Mouse (Mus musculus) midbrain, embryonic 10.5 days (tissue): ENCODE measurements around the gene Macrod2. TPM values are rescaled to one million over a fixed set of nuclear protein-coding genes. Genes with fewer than 3 reads are reported as not detected.

Experiments
- DNase-seq: peaks from one replicate; pipeline ENCODE4 v3.0.0-alpha.2; 2017; ENCODE audit warnings: low spot score
- H3K27ac ChIP-seq: fragments of 300-500 bp; sonication (generic); replicated peaks from 2 replicates; pipeline ENCODE4 v1.5.1; 2016; ENCODE audit warnings: mild to moderate bottlenecking
- H3K27me3 ChIP-seq: fragments of 300-500 bp; sonication (generic); 2 replicates; pipeline ENCODE4 v1.6.1; 2016; ENCODE audit warnings: low read depth, mild to moderate bottlenecking; ENCODE audit not compliant: poor library complexity, severe bottlenecking
- H3K36me3 ChIP-seq: fragments of 300-500 bp; sonication (generic); 2 replicates; pipeline ENCODE4 v1.6.1; 2016; ENCODE audit warnings: mild to moderate bottlenecking, moderate library complexity
- H3K4me1 ChIP-seq: fragments of 300-500 bp; sonication (generic); 2 replicates; pipeline ENCODE4 v1.6.1; 2016
- H3K4me3 ChIP-seq: fragments of 300-500 bp; sonication (generic); 2 replicates; pipeline ENCODE4 v1.5.1; 2016; ENCODE audit warnings: mild to moderate bottlenecking, moderate library complexity
- H3K9me3 ChIP-seq: fragments of 300-500 bp; sonication (generic); replicated peaks from 2 replicates; pipeline ENCODE4 v1.6.1; 2016; ENCODE audit warnings: mild to moderate bottlenecking
- WGBS: fragments of 180-500 bp; shearing (Covaris S2); methylation state at CpG from one replicate; pipeline ENCODE4 v1.1.7; 2016; 5-methylcytosine and 5-hydroxymethylcytosine counted together
- polyA plus RNA-seq: library from polyadenylated mRNA; unstranded; fragments of >200 nt; fragmentation: Nextera tagmentation; extraction: Ambion mirVana; gene quantifications from 2 replicates; pipeline ENCODE4 v1.2.1, GENCODE M21; 2016

Macrod2 gene
- polyA plus RNA-seq, 1 experiment from 2014 or later = 39.4 TPM

GRCm38 (mm10) chr2:141200481-141200880 is 805.4 kb downstream of the Macrod2 start:
- Histone ChIP-seq H3K9me3 (no peaks in the 10 kb centered on the region), H3K4me1 (peaks cover 24% of the 10 kb centered on the region), H3K4me3 (no peak overlapping the region), H3K27me3 (no peaks in the 10 kb centered on the region), H3K36me3 (no peaks in the 10 kb centered on the region), H3K27ac (peak overlapping the region; percentile 73; the same call in 1 of the 2 replicates)
- 81% methylated on average over 4 of the region's 4 CpGs for WGBS
- DNase-seq = no peak

DNA sequence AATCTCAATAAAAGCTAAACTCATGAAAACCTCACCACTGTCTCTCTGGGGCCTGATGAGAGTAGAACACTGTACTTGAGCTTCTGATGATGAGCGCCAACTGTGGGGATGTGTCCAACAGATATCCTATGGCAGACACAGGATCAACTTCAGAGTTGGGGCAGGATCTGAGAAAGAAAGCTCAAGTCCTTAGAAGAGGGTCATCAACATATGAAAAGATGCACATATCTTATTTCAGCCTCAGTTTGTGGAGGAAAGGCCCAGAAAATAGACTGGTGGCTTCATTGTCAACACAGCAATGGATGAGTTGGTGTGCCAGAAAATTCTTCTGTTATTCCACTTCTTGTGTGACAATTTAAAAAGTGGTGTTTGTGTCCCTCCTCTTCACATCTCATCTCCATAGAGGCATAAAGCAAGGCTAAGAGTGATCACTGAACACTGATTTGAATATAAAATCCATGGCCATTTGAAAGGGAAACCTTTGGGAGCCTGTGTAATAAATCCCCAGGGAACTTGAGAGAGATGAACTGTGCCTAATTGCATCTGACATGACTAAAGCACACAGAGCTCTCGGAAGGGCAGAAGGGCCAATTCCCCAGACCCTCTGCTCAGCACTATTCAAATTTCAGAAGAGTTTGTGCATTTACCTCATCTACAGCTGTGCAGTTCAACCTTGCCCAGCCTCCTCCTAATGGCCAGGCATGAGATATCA is 806.4 kb downstream of the Macrod2 start:
- H3K4me3 ChIP-seq = no peak overlapping the region
- WGBS = 52% methylated on average over 2 of the region's 2 CpGs
- no peaks in the 10 kb centered on the region for H3K27me3 ChIP-seq
- no peaks in the 10 kb centered on the region for H3K36me3 ChIP-seq
- peak; percentile 49 for DNase-seq
- peaks cover 24% of the 10 kb centered on the region for H3K4me1 ChIP-seq
- H3K27ac ChIP-seq = peak overlapping the region; percentile 73
- no peaks in the 10 kb centered on the region for H3K9me3 ChIP-seq

DNA sequence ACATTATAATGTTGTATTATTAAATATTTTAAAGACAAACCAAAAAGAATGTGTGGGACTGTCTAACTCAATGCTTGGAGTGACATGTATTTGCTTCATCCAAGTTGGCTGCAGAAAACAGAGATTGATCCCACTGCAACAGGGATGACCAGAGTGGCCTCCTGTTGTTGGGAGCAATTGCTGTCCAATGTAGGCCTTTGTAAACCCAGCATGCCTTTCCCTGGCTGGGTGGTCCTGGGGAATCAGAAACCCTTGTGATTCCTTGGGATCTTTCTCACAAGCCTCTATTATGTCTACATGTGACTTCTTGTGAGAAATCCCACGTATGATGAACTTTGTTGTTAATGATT is 806.9 kb downstream of the Macrod2 start:
- H3K27ac ChIP-seq = peak overlapping the region; percentile 73
- peak; percentile 38 for DNase-seq
- peaks cover 24% of the 10 kb centered on the region for H3K4me1 ChIP-seq
- no peaks in the 10 kb centered on the region for H3K36me3 ChIP-seq
- no peak overlapping the region for H3K4me3 ChIP-seq
- no peaks in the 10 kb centered on the region for H3K27me3 ChIP-seq
- no peaks in the 10 kb centered on the region for H3K9me3 ChIP-seq
- 65% methylated on average over 1 of the region's 1 CpGs for WGBS

DNA sequence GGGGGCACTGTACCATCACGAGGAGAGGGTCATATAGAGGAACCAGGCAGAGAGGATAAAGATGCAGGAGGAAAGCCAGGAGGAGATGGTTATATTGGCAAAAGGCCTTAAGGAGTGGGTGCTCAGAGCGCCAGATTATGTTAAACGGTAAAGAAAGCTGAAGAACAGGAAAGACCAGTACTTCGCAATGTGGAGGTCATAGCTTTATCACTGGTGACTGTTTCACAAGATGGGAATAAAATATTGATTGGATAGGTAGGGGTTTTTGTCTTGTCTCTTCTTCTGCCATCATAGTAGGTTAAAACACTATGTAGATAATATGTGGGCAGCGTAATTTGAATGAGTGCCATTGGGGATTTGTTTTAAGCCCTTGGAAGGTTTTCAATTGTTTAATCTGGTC is 816.2 kb downstream of the Macrod2 start:
- no peaks in the 10 kb centered on the region for H3K9me3 ChIP-seq
- H3K27me3 ChIP-seq = no peaks in the 10 kb centered on the region
- H3K4me3 ChIP-seq = no peak overlapping the region
- H3K4me1 ChIP-seq = no peaks in the 10 kb centered on the region
- H3K27ac ChIP-seq = no peak overlapping the region
- no peak for DNase-seq
- 93% methylated on average over 5 of the region's 5 CpGs for WGBS
- H3K36me3 ChIP-seq = no peaks in the 10 kb centered on the region

DNA sequence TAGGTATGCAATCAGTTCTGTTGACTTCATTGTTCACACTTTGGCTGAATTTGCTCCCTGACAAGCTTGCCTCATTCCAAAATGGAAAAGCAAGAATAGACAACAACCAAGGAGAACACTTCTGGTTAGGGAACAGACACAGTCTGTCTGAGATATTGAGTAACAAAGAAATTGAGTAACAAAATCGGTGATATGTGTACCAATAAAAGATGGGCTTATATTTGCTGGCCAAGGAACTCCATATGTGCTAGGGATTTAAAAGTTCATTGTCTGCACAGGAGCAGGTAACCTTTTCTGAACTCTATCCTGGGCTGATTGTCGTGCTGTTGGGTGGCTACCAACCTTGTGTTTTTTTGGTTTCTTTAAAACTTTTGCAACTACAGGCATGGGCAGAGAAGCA is 817.2 kb downstream of the Macrod2 start:
- WGBS = 95% methylated on average over 2 of the region's 2 CpGs
- H3K27ac ChIP-seq = no peak overlapping the region
- no peak for DNase-seq
- H3K4me3 ChIP-seq = no peak overlapping the region
- no peaks in the 10 kb centered on the region for H3K36me3 ChIP-seq
- H3K4me1 ChIP-seq = no peaks in the 10 kb centered on the region
- H3K27me3 ChIP-seq = no peaks in the 10 kb centered on the region
- H3K9me3 ChIP-seq = no peaks in the 10 kb centered on the region

GRCm38 (mm10) chr2:141217490-141217889 is 822.4 kb downstream of the Macrod2 start:
- DNase-seq = no peak
- Histone ChIP-seq H3K9me3 (peaks cover 9% of the 10 kb centered on the region), H3K27ac (no peak overlapping the region), H3K4me1 (no peaks in the 10 kb centered on the region), H3K36me3 (0 out of 2 replicates have a peak, but pooled peaks cover 2% of the 10 kb centered on the region), H3K27me3 (no peaks in the 10 kb centered on the region), H3K4me3 (no peak overlapping the region)
- 90% methylated on average over 2 of the region's 2 CpGs for WGBS

DNA sequence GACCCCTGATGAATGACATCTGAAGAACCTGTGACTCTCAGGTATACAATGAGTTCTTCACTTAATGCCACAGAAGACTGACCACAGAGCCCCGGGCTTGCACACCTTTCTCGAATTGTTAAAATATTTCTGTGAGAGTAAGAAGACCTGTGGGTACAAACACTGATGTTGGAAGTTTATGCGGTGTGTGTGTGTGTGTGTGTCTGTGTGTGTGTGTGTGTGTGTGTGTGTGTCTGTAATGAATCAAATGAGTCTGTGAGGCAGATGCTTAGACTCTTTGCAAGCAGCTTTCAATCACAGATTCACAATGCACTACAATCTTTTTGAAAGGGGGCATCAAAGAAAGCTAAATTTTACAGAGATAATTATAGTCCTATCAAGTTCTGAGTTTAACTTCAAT is 822.8 kb downstream of the Macrod2 start:
- Histone ChIP-seq H3K4me3 (no peak overlapping the region), H3K27me3 (no peaks in the 10 kb centered on the region), H3K9me3 (peaks cover 9% of the 10 kb centered on the region), H3K27ac (no peak overlapping the region), H3K36me3 (0 out of 2 replicates have a peak, but pooled peaks cover 2% of the 10 kb centered on the region), H3K4me1 (no peaks in the 10 kb centered on the region)
- WGBS = 88% methylated on average over 3 of the region's 3 CpGs
- no peak for DNase-seq

GRCm38 (mm10) chr2:141228809-141229208 is 833.7 kb downstream of the Macrod2 start:
- no peaks in the 10 kb centered on the region for H3K36me3 ChIP-seq
- no peaks in the 10 kb centered on the region for H3K9me3 ChIP-seq
- no peaks in the 10 kb centered on the region for H3K27me3 ChIP-seq
- peaks cover 19% of the 10 kb centered on the region for H3K4me1 ChIP-seq
- 91% methylated on average over 1 of the region's 1 CpGs for WGBS
- DNase-seq = no peak
- H3K27ac ChIP-seq = no peak overlapping the region
- H3K4me3 ChIP-seq = no peak overlapping the region

- no peaks in the 10 kb centered on the region for H3K36me3 ChIP-seq
- no peaks in the 10 kb centered on the region for H3K9me3 ChIP-seq
- no peak for DNase-seq
- H3K27ac ChIP-seq = no peak overlapping the region
- H3K27me3 ChIP-seq = no peaks in the 10 kb centered on the region
- H3K4me3 ChIP-seq = no peak overlapping the region
- WGBS = 57% methylated on average over 6 of the region's 6 CpGs
- peaks cover 19% of the 10 kb centered on the region for H3K4me1 ChIP-seq
Measured at GRCm38 (mm10) chr2:141229820-141230219, 834.7 kb downstream of the Macrod2 start.

DNA sequence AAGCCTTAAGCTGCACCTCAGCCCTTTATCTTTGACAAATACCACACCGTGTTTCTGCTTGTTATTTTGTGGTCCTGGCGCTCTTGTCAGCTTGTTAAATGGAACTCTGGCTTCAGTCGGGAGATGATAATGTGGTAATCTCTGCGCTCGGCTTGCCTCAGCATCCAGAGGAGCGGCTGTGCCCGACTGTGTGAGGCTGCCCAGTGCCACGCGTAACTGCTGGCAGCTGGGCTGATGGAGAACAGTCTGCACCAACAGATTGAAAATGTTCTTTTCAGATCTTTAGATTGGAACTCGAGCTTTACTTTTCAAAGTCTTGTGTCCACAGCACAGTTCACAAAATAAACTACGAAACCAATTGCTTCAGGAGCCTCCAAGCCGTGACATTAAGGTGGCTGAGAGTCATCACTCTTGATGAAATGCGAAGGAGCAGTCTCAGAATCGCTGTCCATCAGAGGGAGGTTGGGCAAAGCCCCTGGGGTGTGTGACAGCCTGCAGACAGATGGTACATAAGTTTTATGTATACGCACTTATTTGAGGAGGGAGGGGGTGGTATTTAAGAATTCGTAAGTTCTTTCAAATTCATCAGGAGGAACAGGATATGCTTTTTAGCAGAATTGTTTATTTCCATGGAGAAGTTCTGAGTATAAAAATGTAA is 836.0 kb downstream of the Macrod2 start:
- Histone ChIP-seq H3K4me1 (peaks cover 19% of the 10 kb centered on the region), H3K9me3 (no peaks in the 10 kb centered on the region), H3K36me3 (no peaks in the 10 kb centered on the region), H3K27me3 (no peaks in the 10 kb centered on the region), H3K27ac (peak overlapping the region; percentile 35), H3K4me3 (peak overlapping the region; percentile 3; the same call in 1 of the 2 replicates)
- peak; percentile 28 for DNase-seq
- WGBS = 37% methylated on average over 16 of the region's 16 CpGs

GRCm38 (mm10) chr2:141234306-141234705 is 839.2 kb downstream of the Macrod2 start:
- H3K9me3 ChIP-seq = no peaks in the 10 kb centered on the region
- H3K4me1 ChIP-seq = peaks cover 19% of the 10 kb centered on the region
- H3K36me3 ChIP-seq = no peaks in the 10 kb centered on the region
- no peaks in the 10 kb centered on the region for H3K27me3 ChIP-seq
- no peak overlapping the region for H3K4me3 ChIP-seq
- peak; percentile 28 for DNase-seq
- H3K27ac ChIP-seq = no peak overlapping the region
- WGBS = 58% methylated on average over 8 of the region's 8 CpGs

GRCm38 (mm10) chr2:141234724-141235453 is 839.8 kb downstream of the Macrod2 start:
- H3K27me3 ChIP-seq = no peaks in the 10 kb centered on the region
- no peaks in the 10 kb centered on the region for H3K36me3 ChIP-seq
- H3K27ac ChIP-seq = no peak overlapping the region
- 49% methylated on average over 5 of the region's 5 CpGs for WGBS
- H3K4me3 ChIP-seq = no peak overlapping the region
- DNase-seq = no peak
- H3K9me3 ChIP-seq = no peaks in the 10 kb centered on the region
- H3K4me1 ChIP-seq = peaks cover 16% of the 10 kb centered on the region

- no peak for DNase-seq
- no peaks in the 10 kb centered on the region for H3K9me3 ChIP-seq
- no peak overlapping the region for H3K4me3 ChIP-seq
- no peaks in the 10 kb centered on the region for H3K4me1 ChIP-seq
- H3K36me3 ChIP-seq = no peaks in the 10 kb centered on the region
- H3K27me3 ChIP-seq = no peaks in the 10 kb centered on the region
- WGBS = 93% methylated on average over 2 of the region's 2 CpGs
- no peak overlapping the region for H3K27ac ChIP-seq
Measured at GRCm38 (mm10) chr2:141247680-141248079, 852.6 kb downstream of the Macrod2 start.
